Mouse (Mus musculus): ENCODE results near the gene Skp1a.

The Skp1a gene

GRCm38 (mm10) chr11:52253674-52254375 is 22.0 kb downstream of the Skp1a start:
- DNase-seq (ENCODE audit: low read depth, low spot score): peak; percentile 70

- no peak for DNase-seq (ENCODE audit: low read depth, low spot score)
These were observed 23.3 kb downstream of the Skp1a start for GRCm38 (mm10) chr11:52255077-52255476.

- no peak for DNase-seq (ENCODE audit: low read depth, low spot score)
These were observed 25.6 kb downstream of the Skp1a start for GRCm38 (mm10) chr11:52257376-52257775.

- DNase-seq (ENCODE audit: low read depth, low spot score): no peak
These were observed 26.9 kb downstream of the Skp1a start for GRCm38 (mm10) chr11:52258711-52259110.

- no peak for DNase-seq (ENCODE audit: low read depth, low spot score)
These were observed 29.1 kb downstream of the Skp1a start for GRCm38 (mm10) chr11:52260878-52261277.

- peak; percentile 26 for DNase-seq (ENCODE audit: low read depth, low spot score)
These were observed 30.1 kb downstream of the Skp1a start for GRCm38 (mm10) chr11:52261937-52262336.

- DNase-seq (ENCODE audit: low read depth, low spot score): no peak
These were observed 30.5 kb downstream of the Skp1a start for GRCm38 (mm10) chr11:52262338-52262737.

- no peak for DNase-seq (ENCODE audit: low read depth, low spot score)
These were observed 33.1 kb downstream of the Skp1a start for GRCm38 (mm10) chr11:52264871-52265270.

GRCm38 (mm10) chr11:52265616-52266307 is 34.0 kb downstream of the Skp1a start:
- DNase-seq (ENCODE audit: low read depth, low spot score): no peak

- DNase-seq (ENCODE audit: low read depth, low spot score): no peak
These were observed 35.5 kb downstream of the Skp1a start for GRCm38 (mm10) chr11:52267271-52267670.

- no peak for DNase-seq (ENCODE audit: low read depth, low spot score)
These were observed 36.5 kb downstream of the Skp1a start for GRCm38 (mm10) chr11:52268104-52268835.

GRCm38 (mm10) chr11:52269841-52270240 is 38.0 kb downstream of the Skp1a start:
- DNase-seq (ENCODE audit: low read depth, low spot score): no peak

GRCm38 (mm10) chr11:52271765-52272495 is 40.1 kb downstream of the Skp1a start:
- DNase-seq (ENCODE audit: low read depth, low spot score): no peak

GRCm38 (mm10) chr11:52272619-52273018 is 40.8 kb downstream of the Skp1a start:
- DNase-seq (ENCODE audit: low read depth, low spot score): no peak

- no peak for DNase-seq (ENCODE audit: low read depth, low spot score)
These were observed 41.6 kb downstream of the Skp1a start for GRCm38 (mm10) chr11:52273183-52273941.

GRCm38 (mm10) chr11:52273942-52274330 is 42.1 kb downstream of the Skp1a start:
- no peak for DNase-seq (ENCODE audit: low read depth, low spot score)

- DNase-seq (ENCODE audit: low read depth, low spot score): no peak
These were observed 42.8 kb downstream of the Skp1a start for GRCm38 (mm10) chr11:52274456-52275112.

- no peak for DNase-seq (ENCODE audit: low read depth, low spot score)
These were observed 43.6 kb downstream of the Skp1a start for GRCm38 (mm10) chr11:52275366-52275765.

- no peak for DNase-seq (ENCODE audit: low read depth, low spot score)
These were observed 44.2 kb downstream of the Skp1a start for GRCm38 (mm10) chr11:52275774-52276555.

- DNase-seq (ENCODE audit: low read depth, low spot score): no peak
These were observed 45.2 kb downstream of the Skp1a start for GRCm38 (mm10) chr11:52276961-52277391.
